Mouse (Mus musculus): ENCODE measurements around the gene Arhgef28. TPM values are rescaled to one million over a fixed set of nuclear protein-coding genes. Genes with fewer than 3 reads are reported as not detected.

Arhgef28 gene
- total and polyA plus RNA-seq, 2 experiments from 2014 or later, result 33.9 to 38.7 TPM

DNA sequence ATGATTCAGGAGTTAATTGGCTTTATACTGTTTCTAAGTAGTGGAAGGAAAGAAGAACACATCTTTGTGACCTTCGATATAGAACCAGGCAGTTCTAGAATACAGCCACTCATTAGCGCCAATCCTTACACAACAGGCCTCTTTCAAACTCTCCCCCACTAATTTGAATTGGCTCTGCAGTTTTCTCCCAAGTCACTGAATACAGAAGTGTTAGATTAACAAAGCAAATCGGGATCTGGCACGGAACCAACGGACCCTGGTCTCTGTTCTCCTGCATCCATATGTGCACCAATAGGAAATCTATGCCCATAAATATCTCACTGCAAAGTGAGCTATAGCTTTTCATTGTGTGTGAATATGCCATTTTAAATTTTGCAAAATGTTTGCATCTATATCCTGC lies 20.1 kb downstream of the Arhgef28 start:
- no peaks in the 10 kb centered on the region for H3K9me3 ChIP-seq (ENCODE audit: low read length)
- H3K27ac ChIP-seq (ENCODE audit: low read depth, low read length), result no peak overlapping the region
- no peaks in the 10 kb centered on the region; the same call in 1 of the 2 replicates for H3K27me3 ChIP-seq (ENCODE audit: insufficient read depth, low read length)
- DNase-seq (peak; percentile 53), ATAC-seq (0 out of 2 replicates have a peak, but pooled peaks have one; percentile 18)
- no peak overlapping the region for H3K4me2 ChIP-seq (ENCODE audit: low read depth)
- no peak for TF ChIP-seq CTCF (IDR thresholded peaks at IDR 0.05; ENCODE audit: low read depth)
- WGBS, result 11% methylated on average over 5 of the region's 5 CpGs
- H3K4me3 ChIP-seq (ENCODE audit: low read depth, low read length), result no peak overlapping the region
- H3K36me3 ChIP-seq (ENCODE audit: insufficient read depth), result no peaks in the 10 kb centered on the region
- H3K9ac ChIP-seq, result no peak overlapping the region
- peaks cover 7% of the 10 kb centered on the region; the same call in 1 of the 2 replicates for H3K4me1 ChIP-seq (ENCODE audit: insufficient read depth)

GRCm38 (mm10) chr13:98184632-98185031 lies 21.6 kb downstream of the Arhgef28 start:
- Histone ChIP-seq H3K4me1 (ENCODE audit: insufficient read depth) (peaks cover 7% of the 10 kb centered on the region; the same call in 1 of the 2 replicates), H3K9ac (no peak overlapping the region), H3K4me2 (ENCODE audit: low read depth) (no peak overlapping the region), H3K27ac (ENCODE audit: low read depth, low read length) (no peak overlapping the region), H3K36me3 (ENCODE audit: insufficient read depth) (no peaks in the 10 kb centered on the region), H3K27me3 (ENCODE audit: insufficient read depth, low read length) (no peaks in the 10 kb centered on the region; the same call in 1 of the 2 replicates), H3K9me3 (ENCODE audit: low read length) (no peaks in the 10 kb centered on the region), H3K4me3 (ENCODE audit: low read depth, low read length) (no peak overlapping the region)
- 56% methylated on average over 3 of the region's 3 CpGs for WGBS
- no peak for ATAC-seq
- no peak for DNase-seq
- no peak for TF ChIP-seq CTCF (IDR thresholded peaks at IDR 0.05; ENCODE audit: low read depth)

- H3K4me1 ChIP-seq (ENCODE audit: insufficient read depth), result peaks cover 7% of the 10 kb centered on the region; the same call in 1 of the 2 replicates
- ATAC-seq (no peak), DNase-seq (no peak)
- no peak for TF ChIP-seq CTCF (IDR thresholded peaks at IDR 0.05; ENCODE audit: low read depth)
- H3K36me3 ChIP-seq (ENCODE audit: insufficient read depth), result no peaks in the 10 kb centered on the region
- no peak overlapping the region for H3K4me3 ChIP-seq (ENCODE audit: low read depth, low read length)
- WGBS, result 80% methylated on average over 21 of the region's 21 CpGs
- no peaks in the 10 kb centered on the region; the same call in 1 of the 2 replicates for H3K27me3 ChIP-seq (ENCODE audit: insufficient read depth, low read length)
- H3K27ac ChIP-seq (ENCODE audit: low read depth, low read length), result no peak overlapping the region
- H3K9me3 ChIP-seq (ENCODE audit: low read length), result no peaks in the 10 kb centered on the region
- H3K9ac ChIP-seq, result no peak overlapping the region
- no peak overlapping the region for H3K4me2 ChIP-seq (ENCODE audit: low read depth)
Measured at GRCm38 (mm10) chr13:98183157-98183878, 22.9 kb downstream of the Arhgef28 start.

DNA sequence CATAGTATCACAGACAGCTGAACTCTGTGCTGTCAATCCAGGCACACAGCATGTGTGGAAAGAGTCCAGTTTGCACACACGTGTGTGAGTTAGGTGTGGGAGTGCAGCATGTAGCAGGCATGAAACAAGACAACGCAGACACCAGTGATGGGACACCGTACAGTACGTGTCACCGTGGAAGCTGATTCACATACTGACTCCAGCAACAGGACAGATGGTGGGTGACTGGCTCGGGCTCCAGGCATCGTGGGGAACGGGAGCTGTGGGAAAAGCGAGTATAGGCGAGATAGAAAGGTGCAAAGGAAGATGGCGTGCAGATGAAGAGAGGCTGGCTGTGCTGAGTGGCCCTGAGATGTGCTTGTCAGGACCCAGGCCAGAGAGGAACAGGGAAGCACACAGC lies 23.9 kb downstream of the Arhgef28 start:
- Histone ChIP-seq H3K4me3 (ENCODE audit: low read depth, low read length) (no peak overlapping the region), H3K36me3 (ENCODE audit: insufficient read depth) (no peaks in the 10 kb centered on the region), H3K27ac (ENCODE audit: low read depth, low read length) (no peak overlapping the region), H3K9ac (no peak overlapping the region), H3K9me3 (ENCODE audit: low read length) (no peaks in the 10 kb centered on the region), H3K4me2 (ENCODE audit: low read depth) (no peak overlapping the region), H3K27me3 (ENCODE audit: insufficient read depth, low read length) (no peaks in the 10 kb centered on the region; the same call in 1 of the 2 replicates), H3K4me1 (ENCODE audit: insufficient read depth) (peaks cover 7% of the 10 kb centered on the region; the same call in 1 of the 2 replicates)
- peak; percentile 86 for ATAC-seq
- WGBS, result 68% methylated on average over 11 of the region's 11 CpGs
- peak; percentile 54 for DNase-seq
- no peak for TF ChIP-seq CTCF (IDR thresholded peaks at IDR 0.05; ENCODE audit: low read depth)

DNA sequence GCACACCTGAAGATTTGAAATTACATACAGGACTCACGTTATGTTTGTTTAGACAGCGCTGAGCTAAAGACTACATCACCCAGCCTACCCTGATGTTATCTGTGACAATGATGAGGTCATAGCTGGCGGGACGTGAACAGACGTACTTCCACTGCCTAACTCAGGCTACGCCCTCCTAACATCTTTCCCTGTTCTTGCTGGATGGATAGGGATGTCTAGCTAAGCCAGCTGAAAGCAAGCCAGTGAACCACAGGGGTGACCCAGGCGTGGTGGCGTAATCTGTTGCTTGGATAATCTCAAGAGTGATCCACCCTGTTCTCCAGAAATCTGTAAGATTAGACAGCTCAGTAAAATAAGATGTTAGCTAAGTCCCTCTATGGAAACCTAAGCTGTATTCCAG lies 25.6 kb downstream of the Arhgef28 start:
- Histone ChIP-seq H3K4me3 (ENCODE audit: low read depth, low read length) (no peak overlapping the region), H3K9ac (no peak overlapping the region), H3K4me2 (ENCODE audit: low read depth) (no peak overlapping the region), H3K4me1 (ENCODE audit: insufficient read depth) (no peaks in the 10 kb centered on the region), H3K9me3 (ENCODE audit: low read length) (no peaks in the 10 kb centered on the region), H3K27me3 (ENCODE audit: insufficient read depth, low read length) (no peaks in the 10 kb centered on the region; the same call in 1 of the 2 replicates), H3K27ac (ENCODE audit: low read depth, low read length) (no peak overlapping the region), H3K36me3 (ENCODE audit: insufficient read depth) (no peaks in the 10 kb centered on the region)
- no peak for ATAC-seq
- 88% methylated on average over 8 of the region's 8 CpGs for WGBS
- TF ChIP-seq CTCF (IDR thresholded peaks at IDR 0.05; ENCODE audit: low read depth), result no peak
- DNase-seq, result no peak

DNA sequence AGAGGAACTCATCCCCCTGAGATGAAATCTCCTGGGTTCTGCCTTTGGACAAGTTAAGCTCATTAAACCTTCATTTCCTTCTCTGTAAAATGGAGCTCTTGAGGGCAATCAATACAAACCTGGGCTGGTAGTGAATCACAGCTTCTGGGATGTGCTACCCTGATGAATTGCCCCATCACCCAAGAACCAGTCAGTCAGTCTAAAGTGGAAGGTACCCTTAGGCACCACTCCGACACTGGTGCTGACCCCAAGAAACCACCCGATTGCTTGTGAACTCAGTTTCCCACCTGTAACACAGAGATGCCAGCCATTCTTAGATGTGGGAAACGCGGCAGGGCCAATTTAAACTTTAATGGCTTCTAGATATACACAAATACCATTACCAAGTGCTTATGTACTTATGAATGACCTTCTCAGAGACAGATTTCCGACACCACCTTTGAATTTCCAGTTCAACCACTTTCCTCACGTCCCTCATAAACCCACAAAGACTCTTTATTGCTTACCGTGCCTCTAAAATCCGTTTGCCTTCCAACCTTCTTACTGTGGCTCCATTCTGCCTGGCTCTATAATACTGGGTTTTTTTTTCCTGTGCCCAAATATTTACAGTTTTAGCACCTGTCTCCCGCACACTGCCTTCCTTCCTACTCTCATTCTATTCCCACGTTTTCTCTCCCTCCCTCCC lies 30.8 kb downstream of the Arhgef28 start:
- no peaks in the 10 kb centered on the region for H3K9me3 ChIP-seq (ENCODE audit: low read length)

DNA sequence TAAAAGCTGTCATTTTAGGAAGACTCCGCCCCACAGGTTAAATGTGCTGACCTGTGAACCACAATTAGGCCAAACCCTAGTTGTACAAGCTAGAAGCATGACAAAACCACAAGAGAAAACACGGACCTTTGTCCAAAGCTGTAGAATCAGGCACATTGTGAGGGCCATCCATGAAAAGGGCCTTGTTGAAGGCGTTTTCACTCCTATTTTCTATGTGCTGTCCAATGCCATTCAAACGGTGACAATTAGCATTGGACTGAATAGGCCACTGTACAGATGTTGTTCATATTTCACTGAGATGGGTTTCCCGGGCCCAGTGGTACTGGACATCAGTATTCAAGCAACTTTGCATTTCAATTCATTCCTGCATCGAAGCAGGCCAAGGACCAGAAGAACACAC lies 33.2 kb downstream of the Arhgef28 start:
- DNase-seq, result no peak
- H3K27ac ChIP-seq (ENCODE audit: low read depth, low read length), result no peak overlapping the region
- no peak for TF ChIP-seq CTCF (IDR thresholded peaks at IDR 0.05; ENCODE audit: low read depth)
- no peak for ATAC-seq
- no peaks in the 10 kb centered on the region for H3K27me3 ChIP-seq (ENCODE audit: insufficient read depth, low read length)
- H3K4me2 ChIP-seq (ENCODE audit: low read depth), result no peak overlapping the region
- H3K9me3 ChIP-seq (ENCODE audit: low read length), result no peaks in the 10 kb centered on the region
- 59% methylated on average over 6 of the region's 6 CpGs for WGBS
- H3K36me3 ChIP-seq (ENCODE audit: insufficient read depth), result no peaks in the 10 kb centered on the region
- no peak overlapping the region for H3K9ac ChIP-seq
- H3K4me3 ChIP-seq (ENCODE audit: low read depth, low read length), result no peak overlapping the region
- H3K4me1 ChIP-seq (ENCODE audit: insufficient read depth), result no peaks in the 10 kb centered on the region

More for the DNA sequence above, 30.8 kb downstream of the Arhgef28 start:
- no peaks in the 10 kb centered on the region for H3K27me3 ChIP-seq (ENCODE audit: insufficient read depth, low read length)
- no peak overlapping the region for H3K27ac ChIP-seq (ENCODE audit: low read depth, low read length)
- ATAC-seq (no peak), DNase-seq (no peak)
- TF ChIP-seq CTCF (IDR thresholded peaks at IDR 0.05; ENCODE audit: low read depth), result no peak
- 77% methylated on average over 10 of the region's 10 CpGs for WGBS
- no peak overlapping the region for H3K4me3 ChIP-seq (ENCODE audit: low read depth, low read length)
- no peak overlapping the region for H3K9ac ChIP-seq
- no peak overlapping the region for H3K4me2 ChIP-seq (ENCODE audit: low read depth)
- no peaks in the 10 kb centered on the region for H3K4me1 ChIP-seq (ENCODE audit: insufficient read depth)
- no peaks in the 10 kb centered on the region for H3K36me3 ChIP-seq (ENCODE audit: insufficient read depth)

Data from forebrain, postnatal 0 days (tissue).